Mouse (Mus musculus) cerebellum, postnatal 4 days (tissue): ENCODE data around the gene Top2a.

Experiments used
- DNase-seq, 2 experiments: peaks; one replicate each; pipeline ENCODE4 v3.0.0; 2022; ENCODE audit warnings: low spot score in 2 of 2, mixed read lengths in 1 of 2

Top2a gene

GRCm38 (mm10) chr11:98982773-98983133 lies 41.2 kb downstream of the Top2a start, which contains the start of gene Gjd3:
Gjd3 (minus strand) TSS chr11:98983016.
- DNase-seq: no peak

GRCm38 (mm10) chr11:98981997-98982772 lies 41.8 kb downstream of the Top2a start:
- DNase-seq: peak in 1 of 2 experiments; percentile 81

GRCm38 (mm10) chr11:98981289-98981996 lies 42.5 kb downstream of the Top2a start:
- DNase-seq: no peak

- DNase-seq: no peak
Measured at GRCm38 (mm10) chr11:98979356-98979755, 44.6 kb downstream of the Top2a start.

- DNase-seq: no peak
Measured at GRCm38 (mm10) chr11:98978526-98979148, 45.4 kb downstream of the Top2a start.

- DNase-seq: peak in 1 of 2 experiments; percentile 76
Measured at GRCm38 (mm10) chr11:98974871-98975719, 48.9 kb downstream of the Top2a start.

- DNase-seq: no peak
Measured at GRCm38 (mm10) chr11:98974213-98974612, 49.8 kb downstream of the Top2a start.

GRCm38 (mm10) chr11:98973584-98973983 lies 50.4 kb downstream of the Top2a start:
- DNase-seq: no peak

- no peak for DNase-seq
Measured at GRCm38 (mm10) chr11:98972801-98973360, 51.1 kb downstream of the Top2a start.

GRCm38 (mm10) chr11:98972215-98972614 lies 51.8 kb downstream of the Top2a start:
- DNase-seq: peak; percentile 81 to 90

GRCm38 (mm10) chr11:98971316-98972031 lies 52.5 kb downstream of the Top2a start:
- DNase-seq: peak; percentile 61 to 87

GRCm38 (mm10) chr11:98970191-98970925 lies 53.6 kb downstream of the Top2a start:
- no peak for DNase-seq

- DNase-seq: no peak
Measured at GRCm38 (mm10) chr11:98969496-98969927, 54.5 kb downstream of the Top2a start.

- no peak for DNase-seq
Measured at GRCm38 (mm10) chr11:98968716-98969495, 55.1 kb downstream of the Top2a start.

GRCm38 (mm10) chr11:98968079-98968478 lies 55.9 kb downstream of the Top2a start:
- DNase-seq: no peak

- peak; percentile 52 to 76 for DNase-seq
Measured at GRCm38 (mm10) chr11:98966499-98967141, 57.4 kb downstream of the Top2a start.

GRCm38 (mm10) chr11:98965416-98966077 lies 58.4 kb downstream of the Top2a start:
- no peak for DNase-seq
